Mouse (Mus musculus) brain, adult 10 weeks (tissue): ENCODE data around the gene Gm6812. TPM values are rescaled to one million over a fixed set of nuclear protein-coding genes. Genes with fewer than 3 reads are reported as not detected.

ENCODE experiments used
- polyA plus RNA-seq: library from polyadenylated mRNA; stranded (reverse); fragments of 350-450 nt; fragmentation: Illumina TruSeq; extraction: RNeasy Lipid Tissue Mini Kit (QIAGEN cat#74804); gene quantifications from one replicate; pipeline ENCODE4 v1.2.3, GENCODE M21; 2015; ENCODE audit warnings: low read depth, low replicate concordance

Gm6812 gene
- not detected for polyA plus RNA-seq

DNA sequence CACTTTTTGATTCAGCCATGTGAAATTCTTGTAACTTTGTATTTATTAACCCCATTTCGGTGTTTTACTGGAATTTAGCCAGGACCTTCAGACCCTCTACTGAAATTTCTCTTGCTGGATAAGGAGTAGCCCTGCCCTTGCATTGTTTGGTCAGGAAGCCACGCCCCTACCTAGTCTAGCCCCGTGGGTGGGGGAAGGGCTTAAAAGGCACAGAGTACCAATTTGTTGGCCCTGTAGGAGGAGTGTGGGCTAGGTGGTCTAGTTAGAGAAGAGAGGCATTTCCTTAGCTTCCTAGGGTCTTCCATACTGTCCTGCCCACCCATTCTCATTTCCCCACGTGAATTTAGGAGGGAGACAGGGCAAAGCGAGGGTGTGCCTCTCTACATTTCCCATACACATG is at the start of gene Gm6812:
Gene Gm6812 (minus strand): TSS at position 101 of the 400 bp plus-strand sequence.

Other genes starting within 250 kb of the Gm6812 start
- 54.4 TPM for gene Fmr1, start 214.5 kb downstream of the Gm6812 start, polyA plus RNA-seq
- gene Fmr1nb, start 131.2 kb downstream of the Gm6812 start, polyA plus RNA-seq = not detected
- not detected for gene Gm14698, start 72.0 kb downstream of the Gm6812 start, polyA plus RNA-seq